Mouse (Mus musculus) regulatory T cell (primary cell): ENCODE measurements at regions not wholly inside any gene's neighbourhood (a gene's known extent, or its start where the extent isn't known, plus 50 kb on each side); places are given as distances from the start of the nearest gene placed in this dataset.

Experiments
- in situ Hi-C: fragments of 300-600 bp; cut with MboI, MseI; formaldehyde crosslinking; loops from one replicate; pipeline ENCODE4 v1.15.1; 2025; ENCODE audit warnings: high pct_unique_total_duplicates

- in situ Hi-C loops: no loop called here
Observed at GRCm38 (mm10) chr15:63006471-63007228, 838.3 kb downstream of the Gsdmc2 start.

GRCm38 (mm10) chr15:62994691-62995090 is 850.3 kb downstream of the Gsdmc2 start:
- in situ Hi-C loops: no loop called here

- in situ Hi-C loops: no loop called here
Observed at GRCm38 (mm10) chr15:62986871-62987270, 858.1 kb downstream of the Gsdmc2 start.

- in situ Hi-C loops: no loop called here
Observed at GRCm38 (mm10) chr15:62986147-62986546, 858.8 kb downstream of the Gsdmc2 start.

- in situ Hi-C loops: no loop called here
Observed at GRCm38 (mm10) chr15:62970566-62970965, 874.4 kb downstream of the Gsdmc2 start.

- in situ Hi-C loops: no loop called here
Observed at GRCm38 (mm10) chr15:62962681-62963080, 882.3 kb downstream of the Gsdmc2 start.

GRCm38 (mm10) chr15:62960623-62961022 is 884.4 kb downstream of the Gsdmc2 start:
- in situ Hi-C loops: no loop called here

GRCm38 (mm10) chr15:62958506-62959330 is 886.3 kb downstream of the Gsdmc2 start:
- in situ Hi-C loops: no loop called here

- in situ Hi-C loops: no loop called here
Observed at GRCm38 (mm10) chr15:62954889-62955288, 890.1 kb downstream of the Gsdmc2 start.

- in situ Hi-C loops: no loop called here
Observed at GRCm38 (mm10) chr15:62954322-62954820, 890.6 kb downstream of the Gsdmc2 start.

- in situ Hi-C loops: no loop called here
Observed at GRCm38 (mm10) chr15:62953215-62953941, 891.6 kb downstream of the Gsdmc2 start.

- in situ Hi-C loops: no loop called here
Observed at GRCm38 (mm10) chr15:62952487-62953214, 892.3 kb downstream of the Gsdmc2 start.

- in situ Hi-C loops: no loop called here
Observed at GRCm38 (mm10) chr15:62939416-62939815, 905.6 kb downstream of the Gsdmc2 start.

- in situ Hi-C loops: no loop called here
Observed at GRCm38 (mm10) chr15:62937756-62938155, 907.2 kb downstream of the Gsdmc2 start.

- in situ Hi-C loops: no loop called here
Observed at GRCm38 (mm10) chr15:62934522-62935189, 910.3 kb downstream of the Gsdmc2 start.

- in situ Hi-C loops: no loop called here
Observed at GRCm38 (mm10) chr15:62920520-62920919, 924.5 kb downstream of the Gsdmc2 start.

- in situ Hi-C loops: no loop called here
Observed at GRCm38 (mm10) chr15:62919264-62919663, 925.7 kb downstream of the Gsdmc2 start.

GRCm38 (mm10) chr15:62908379-62908778 is 936.6 kb downstream of the Gsdmc2 start:
- in situ Hi-C loops: no loop called here

GRCm38 (mm10) chr15:62907181-62907580 is 937.8 kb downstream of the Gsdmc2 start:
- in situ Hi-C loops: no loop called here

GRCm38 (mm10) chr15:62903047-62903822 is 941.7 kb downstream of the Gsdmc2 start:
- in situ Hi-C loops: no loop called here
